Mouse (Mus musculus) heart, postnatal 10 days (tissue): Measurements from ENCODE around the gene Gsc. TPM values are rescaled to one million over a fixed set of nuclear protein-coding genes. Genes with fewer than 3 reads are reported as not detected.

Experiments
- DNase-seq, 2 experiments: peaks; one replicate each; pipeline ENCODE4 v3.0.0; 2021
- intact Hi-C: fragments of 180-260 bp; cut with DNase I; formaldehyde crosslinking; loops from one replicate; pipeline ENCODE4 v1.15.1; 2025
- total RNA-seq, 2 experiments: library from RNA; stranded (reverse); gene quantifications; 2 replicates each; pipeline ENCODE4 v1.2.3; 2021

Gene Gsc
- under 1 TPM; 0.20 to 0.34 TPM for total RNA-seq

- intact Hi-C loops: no loop called here
- peak in 1 of 2 experiments; percentile 45 for DNase-seq
Measured at GRCm38 (mm10) chr12:104472601-104473424, at the start of gene Gsc. Gsc (minus strand) TSS chr12:104473330.

DNA sequence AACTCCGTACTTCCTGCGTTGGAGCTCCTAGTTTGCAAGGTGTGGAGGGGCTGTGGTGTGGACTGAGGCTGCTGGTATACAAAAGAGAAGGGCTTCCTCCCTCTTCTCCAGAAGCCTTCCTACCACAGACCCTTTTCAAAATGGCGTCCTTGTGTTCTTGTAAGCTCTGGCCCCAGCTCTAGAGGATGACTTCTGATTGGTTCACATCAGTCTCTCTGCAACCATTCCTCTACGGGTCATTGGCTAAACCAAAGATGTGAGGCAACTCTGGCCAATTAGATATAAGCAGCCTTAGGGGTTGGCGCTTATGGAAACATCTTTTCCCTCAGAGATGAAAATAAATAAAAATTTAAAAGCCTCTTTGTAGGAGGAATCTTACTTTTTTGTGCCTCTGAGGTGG is 46.6 kb upstream of the Gsc start:
- intact Hi-C loops: no loop called here
- no peak for DNase-seq

- intact Hi-C loops: no loop called here
- DNase-seq: no peak
Measured at GRCm38 (mm10) chr12:104507911-104508310, 34.8 kb upstream of the Gsc start.

DNA sequence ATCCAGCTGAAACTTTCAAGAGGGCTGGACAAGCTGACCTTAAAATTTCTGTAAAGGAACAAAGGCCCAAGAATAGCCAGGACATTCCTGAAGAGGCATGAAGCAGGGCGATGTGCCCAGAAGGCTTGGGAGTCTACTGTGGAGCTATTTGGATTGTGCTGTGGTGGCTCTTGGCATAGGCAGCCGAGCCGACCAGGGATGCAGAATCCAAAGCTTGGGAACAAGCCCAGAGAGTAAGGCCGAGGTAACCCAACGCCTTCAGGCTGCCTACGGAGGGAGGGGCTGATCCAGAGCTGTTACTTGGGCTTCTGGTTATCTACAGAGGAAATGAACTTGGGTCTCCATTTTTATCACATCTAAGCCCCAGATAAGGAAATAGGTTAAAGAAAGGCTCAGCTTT is 18.9 kb upstream of the Gsc start:
- peak; percentile 81 to 84 for DNase-seq
- intact Hi-C loops: loop anchor here (5.0 kb wide), 1 partner anchor 65 kb away; no protein-coding TSS in a partner anchor

- intact Hi-C loops: no loop called here
- no peak for DNase-seq
Measured at GRCm38 (mm10) chr12:104486205-104486604, 13.1 kb upstream of the Gsc start.

DNA sequence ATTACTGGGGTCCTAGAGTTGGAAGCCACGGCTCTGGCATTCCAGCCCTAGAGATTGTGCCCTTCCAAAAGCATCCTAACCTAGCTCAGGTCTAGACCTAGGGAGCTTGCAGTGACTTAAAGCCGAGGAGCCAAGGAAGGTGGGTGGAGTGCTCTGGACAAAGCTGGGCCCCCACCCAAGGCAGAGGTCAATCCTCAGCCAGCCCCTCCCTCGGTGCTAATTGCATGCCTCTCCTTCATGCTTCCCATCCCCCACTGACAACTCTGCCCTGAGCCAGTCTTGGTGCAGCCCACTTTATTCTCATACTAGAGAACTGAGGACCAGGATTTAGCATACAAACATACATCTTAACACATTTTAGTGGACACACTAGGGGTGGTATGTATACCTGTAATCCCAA is 12.0 kb upstream of the Gsc start:
- DNase-seq: no peak
- intact Hi-C loops: no loop called here

DNA sequence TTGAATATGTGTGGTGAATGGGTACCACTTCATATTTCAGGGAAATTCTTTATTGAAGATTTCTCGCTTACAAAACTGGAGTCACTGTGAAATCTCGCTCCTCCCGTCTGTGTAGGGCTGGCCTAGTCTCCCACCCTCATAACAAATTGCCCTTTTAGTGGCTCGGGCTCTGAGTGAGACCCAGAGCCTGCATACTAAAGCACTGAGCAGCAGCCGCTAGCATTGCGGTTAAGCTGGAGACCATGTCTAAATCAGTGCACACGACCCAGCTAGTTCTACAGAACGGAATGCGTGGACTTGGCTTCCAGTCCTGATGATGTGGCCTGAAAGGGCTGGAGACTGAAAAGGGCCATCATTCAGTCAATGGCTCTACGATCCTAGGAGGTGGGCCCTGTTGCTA is 7.9 kb upstream of the Gsc start:
- no peak for DNase-seq
- intact Hi-C loops: no loop called here

- intact Hi-C loops: no loop called here
- DNase-seq: no peak
Measured at GRCm38 (mm10) chr12:104478193-104478592, 5.1 kb upstream of the Gsc start.

- DNase-seq: no peak
- intact Hi-C loops: no loop called here
Measured at GRCm38 (mm10) chr12:104477501-104477900, 4.4 kb upstream of the Gsc start.

GRCm38 (mm10) chr12:104477066-104477465 is 3.9 kb upstream of the Gsc start:
- DNase-seq: peak in 1 of 2 experiments; percentile 25
- intact Hi-C loops: no loop called here

DNA sequence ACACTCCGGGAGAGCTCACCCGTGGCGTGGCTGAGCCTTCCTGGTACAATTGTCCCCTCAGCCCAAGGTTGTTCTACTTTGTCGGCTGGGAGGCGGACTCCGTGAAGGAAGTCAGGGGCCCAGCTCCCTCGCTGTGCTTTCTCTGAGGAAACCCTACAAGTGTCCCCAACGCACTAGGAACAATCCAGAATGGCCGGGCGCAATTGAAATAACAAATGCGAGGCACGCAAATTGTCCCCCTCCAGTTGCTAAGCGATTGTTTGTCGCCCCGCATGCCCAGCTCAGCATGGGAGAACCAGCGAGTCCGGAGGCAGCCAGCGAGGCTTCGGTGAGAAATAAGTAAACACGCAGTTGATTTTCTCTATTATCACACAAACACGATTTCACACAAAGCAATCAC is 2.8 kb upstream of the Gsc start:
- peak in 1 of 2 experiments; percentile 23 for DNase-seq
- intact Hi-C loops: no loop called here

GRCm38 (mm10) chr12:104474881-104475740 is 2.0 kb upstream of the Gsc start:
- DNase-seq: peak in 1 of 2 experiments; percentile 28
- intact Hi-C loops: no loop called here

DNA sequence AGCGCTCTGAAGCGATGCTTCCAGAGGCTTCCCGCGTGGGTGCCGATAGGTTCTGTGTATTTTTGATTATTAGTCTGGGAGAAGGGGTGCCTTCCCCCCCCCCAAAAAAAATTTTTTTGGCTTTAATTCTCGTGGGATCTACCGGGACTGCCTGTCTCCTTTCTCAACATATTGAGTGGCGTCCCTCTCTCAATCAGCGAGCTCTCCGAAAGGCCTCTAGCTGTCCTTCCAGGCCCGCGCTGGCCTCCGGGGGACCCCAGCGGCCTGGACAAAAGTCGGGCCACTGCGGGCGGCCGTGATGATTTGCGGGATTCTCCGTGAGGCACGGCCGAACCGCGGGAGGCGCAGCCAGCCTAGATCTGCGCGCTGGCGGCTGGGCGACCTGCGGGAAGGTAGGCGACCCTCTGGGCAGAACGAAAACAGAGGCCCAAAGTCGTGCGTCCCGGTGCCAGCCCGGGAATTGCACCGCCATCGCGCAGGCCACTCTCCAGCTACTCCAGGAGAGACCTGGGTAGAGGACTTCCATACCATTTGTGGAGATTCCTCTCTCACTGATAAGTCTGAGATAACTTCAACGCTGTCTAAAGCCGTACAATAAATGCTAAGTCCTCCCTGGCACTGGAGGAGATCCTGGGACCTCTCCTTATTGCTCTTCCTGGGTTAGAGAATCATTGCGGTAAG is 1.2 kb upstream of the Gsc start:
- DNase-seq: peak in 1 of 2 experiments; percentile 40
- intact Hi-C loops: no loop called here

DNA sequence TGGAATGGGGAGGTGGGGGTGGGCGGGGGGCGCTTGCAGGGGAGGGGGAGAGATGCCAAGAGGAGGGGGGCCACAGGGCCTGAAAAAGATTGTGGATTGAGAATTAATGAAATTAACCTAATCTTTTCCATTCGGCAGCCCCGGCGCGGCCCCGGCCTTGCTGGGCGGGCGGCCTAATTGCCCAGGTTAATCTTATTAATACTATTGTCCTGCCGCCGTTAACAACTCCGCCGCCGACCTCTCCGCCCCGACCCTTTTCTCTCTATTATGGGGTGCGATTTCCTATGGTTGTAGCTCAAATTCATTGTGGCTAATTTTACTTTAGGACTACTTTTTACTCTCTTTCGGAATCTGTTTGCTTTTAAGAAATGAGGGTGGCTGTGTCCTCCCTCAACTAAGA is 362 bp upstream of the Gsc start:
- intact Hi-C loops: no loop called here
- DNase-seq: no peak

DNA sequence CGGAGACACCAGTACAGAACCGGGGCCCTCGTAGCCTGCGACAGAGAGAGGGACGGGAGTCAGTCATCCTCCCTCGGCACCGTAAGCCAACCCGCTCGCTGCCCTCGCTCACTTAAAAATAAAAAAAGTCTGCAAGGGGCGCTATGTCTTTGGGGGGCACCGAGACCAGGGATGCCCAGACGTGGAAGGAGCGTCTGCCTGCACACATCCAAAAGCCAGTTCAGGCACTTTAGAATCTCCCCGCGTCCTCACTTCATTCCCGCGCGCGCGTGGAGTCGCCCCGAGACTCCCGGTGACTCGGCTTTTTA is 958 bp downstream of the Gsc start:
- intact Hi-C loops: no loop called here
- no peak for DNase-seq

DNA sequence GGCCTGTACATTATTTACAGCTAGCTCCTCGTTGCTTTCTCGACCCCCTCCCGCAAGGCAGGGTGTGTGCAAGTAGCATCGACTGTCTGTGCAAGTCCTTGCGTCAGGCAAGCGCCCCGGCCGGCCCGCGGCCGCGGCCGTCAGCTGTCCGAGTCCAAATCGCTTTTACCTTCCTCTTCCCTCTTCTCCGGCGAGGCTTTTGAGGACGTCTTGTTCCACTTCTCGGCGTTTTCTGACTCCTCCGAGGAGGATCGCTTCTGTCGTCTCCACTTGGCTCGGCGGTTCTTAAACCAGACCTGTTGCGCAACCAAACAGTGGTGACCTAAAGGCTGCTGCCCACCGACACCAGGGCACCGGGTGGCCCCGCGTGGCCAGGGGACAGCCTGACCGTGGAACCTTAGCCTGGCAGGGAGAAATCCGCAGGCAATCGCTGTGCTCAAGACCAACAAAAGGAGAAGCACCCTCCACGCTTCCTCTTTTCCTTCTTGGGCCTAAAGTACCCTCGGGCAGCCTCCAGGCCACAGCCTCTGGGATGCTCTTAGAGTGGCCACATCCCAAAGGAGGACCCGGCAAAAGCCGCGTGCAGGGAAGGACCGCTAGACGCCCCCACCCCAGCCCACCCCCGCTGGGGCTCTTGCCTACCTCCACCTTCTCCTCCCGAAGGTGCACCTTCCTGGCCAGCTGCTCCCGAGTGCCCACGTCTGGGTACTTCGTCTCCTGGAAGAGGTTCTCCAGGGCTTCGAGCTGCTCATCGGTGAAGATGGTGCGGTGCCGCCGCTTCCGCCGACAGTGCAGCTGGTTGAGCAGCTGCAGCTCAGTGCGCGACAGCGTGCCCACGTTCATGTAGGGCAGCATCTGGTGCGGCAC is 1.5 kb downstream of the Gsc start:
- no peak for DNase-seq
- intact Hi-C loops: no loop called here

GRCm38 (mm10) chr12:104470646-104471045 is 2.5 kb downstream of the Gsc start:
- intact Hi-C loops: no loop called here
- no peak for DNase-seq

DNA sequence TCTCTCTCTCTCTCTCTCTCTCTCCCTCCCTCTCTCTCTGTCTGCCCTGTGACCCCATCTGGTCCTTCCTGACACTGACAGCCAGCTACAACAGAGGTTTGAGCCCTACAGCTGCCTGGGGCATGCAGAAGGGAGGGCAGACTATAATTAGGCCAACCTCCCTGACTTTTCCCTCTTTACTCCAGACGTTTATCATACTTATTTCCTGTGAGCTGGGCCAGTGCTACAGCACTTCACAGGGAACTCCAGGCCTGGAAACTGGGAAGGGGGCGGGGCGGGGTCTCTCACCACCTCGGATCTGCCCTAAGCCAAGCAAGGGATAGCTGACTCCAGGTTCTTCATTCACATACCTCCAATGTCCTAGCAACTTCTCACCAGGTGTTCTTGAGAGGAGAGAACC is 4.3 kb downstream of the Gsc start:
- no peak for DNase-seq
- intact Hi-C loops: no loop called here

DNA sequence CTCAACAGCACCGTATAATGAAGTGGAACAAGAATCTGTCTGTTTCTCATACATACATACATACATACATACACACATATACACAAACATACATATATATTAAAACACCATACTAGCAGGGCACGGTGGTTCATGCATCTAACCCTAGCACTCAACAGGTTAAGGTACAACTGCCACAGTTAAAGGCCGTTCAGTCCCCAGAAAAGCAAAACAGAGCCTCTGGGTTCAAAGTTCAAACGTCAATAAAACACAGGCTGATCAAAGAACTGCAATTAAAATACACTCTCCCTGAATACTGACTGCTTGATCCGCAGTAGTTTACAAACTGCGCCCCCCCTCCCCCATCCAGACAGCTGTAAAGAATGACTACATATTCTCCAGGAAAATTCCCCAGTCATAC is 5.8 kb downstream of the Gsc start:
- no peak for DNase-seq
- intact Hi-C loops: no loop called here

GRCm38 (mm10) chr12:104466930-104467329 is 6.2 kb downstream of the Gsc start:
- no peak for DNase-seq

More at GRCm38 (mm10) chr12:104466930-104467329, 6.2 kb downstream of the Gsc start:
- intact Hi-C loops: no loop called here
